Mouse (Mus musculus): ENCODE data around the gene Olfr766-ps1. TPM values are rescaled to one million over a fixed set of nuclear protein-coding genes. Genes with fewer than 3 reads are reported as not detected.
"Not testable (repeated sequence)": the region's sequence is repeated elsewhere in the genome, so short reads cannot be mapped to it uniquely, and the experiment has no call there.

Gene Olfr766-ps1
- total RNA-seq (2021) = not detected

DNA sequence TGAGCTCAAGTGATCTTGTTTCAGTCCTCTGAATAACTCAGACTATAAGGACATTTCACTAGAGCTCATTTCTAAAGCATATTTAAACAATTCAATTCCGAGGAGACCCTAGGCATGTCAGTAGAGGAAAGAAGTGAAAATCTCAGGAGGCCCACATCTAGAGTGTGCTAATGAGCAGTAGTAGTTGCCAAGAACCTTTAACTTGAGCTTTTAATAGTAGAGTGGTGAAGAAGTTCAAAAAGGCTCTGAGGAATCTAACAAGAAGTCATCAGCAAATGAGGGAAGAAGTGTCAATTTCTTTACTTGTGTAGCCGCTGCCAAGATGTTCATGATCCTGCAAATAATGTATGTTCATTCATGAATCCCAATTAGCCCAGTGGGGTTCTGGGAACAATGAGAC lies at the start of gene Olfr766-ps1:
TSS of gene Olfr766-ps1 (minus strand) at position 101 of the 400 bp plus-strand sequence.
- no peak for DNase-seq (ENCODE audit: extremely low spot score in 1 of 2, low spot score in 1 of 2)

GRCm38 (mm10) chr10:129117761-129118160 lies 49.0 kb upstream of the Olfr766-ps1 start, which contains the start of gene Olfr769:
Gene Olfr769 (minus strand): TSS chr10:129117861.
- DNase-seq (ENCODE audit: extremely low spot score in 1 of 2, low spot score in 1 of 2) = no peak

- no peak for DNase-seq (ENCODE audit: extremely low spot score in 1 of 2, low spot score in 1 of 2)
Measured at GRCm38 (mm10) chr10:129115146-129115545, 46.4 kb upstream of the Olfr766-ps1 start.

GRCm38 (mm10) chr10:129101231-129101630 lies 32.5 kb upstream of the Olfr766-ps1 start:
- DNase-seq (ENCODE audit: extremely low spot score in 1 of 2, low spot score in 1 of 2) = no peak

DNA sequence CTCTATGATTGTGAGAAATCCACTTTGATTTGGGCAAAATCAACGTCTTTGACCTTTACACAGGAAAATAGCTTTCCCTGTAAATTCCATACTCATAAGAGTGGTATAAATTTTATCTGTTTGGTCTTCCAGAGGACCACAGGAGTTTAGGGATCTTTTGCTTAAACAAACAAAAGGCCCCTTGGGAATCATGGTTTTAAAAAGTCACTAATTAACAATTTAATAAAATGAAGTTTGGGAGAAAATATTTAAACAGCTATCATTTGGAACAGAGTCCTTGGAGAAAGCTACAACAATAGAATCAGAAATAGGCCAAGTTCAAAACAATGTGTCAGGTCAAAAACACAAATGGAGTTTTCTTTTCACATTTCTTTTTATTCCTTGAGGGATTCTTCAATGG lies 30.5 kb upstream of the Olfr766-ps1 start, which contains the start of gene Olfr768:
TSS of gene Olfr768 (minus strand) at position 101 of the 400 bp plus-strand sequence.
- DNase-seq (ENCODE audit: extremely low spot score in 1 of 2, low spot score in 1 of 2) = no peak

DNA sequence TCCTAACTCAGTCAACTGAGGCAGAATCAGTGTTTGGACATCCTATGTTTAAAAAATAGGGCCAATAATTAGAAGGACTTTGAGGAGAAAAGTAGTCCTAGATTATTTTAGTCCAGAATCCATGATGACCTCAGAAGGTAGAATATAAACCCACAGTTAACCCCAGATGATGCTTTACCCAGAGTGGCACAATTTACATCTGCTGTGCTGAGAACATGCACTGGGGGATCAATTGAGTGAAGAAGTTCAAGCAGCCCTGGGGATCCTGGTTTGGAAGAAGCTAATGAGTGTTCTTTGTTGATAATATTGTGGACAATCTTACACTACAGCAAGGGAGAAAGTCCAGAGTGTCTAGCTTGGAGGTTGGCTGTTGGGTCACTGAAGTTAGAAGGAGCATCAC lies 14.0 kb upstream of the Olfr766-ps1 start, which contains the start of gene Olfr767:
TSS of gene Olfr767 (minus strand) at position 101 of the 400 bp plus-strand sequence.
- not testable (repeated sequence) for DNase-seq (ENCODE audit: extremely low spot score in 1 of 2, low spot score in 1 of 2)

GRCm38 (mm10) chr10:129049898-129050297 lies 18.9 kb downstream of the Olfr766-ps1 start, which contains the start of gene Olfr765:
Gene Olfr765 (minus strand): TSS chr10:129049998.
- DNase-seq (ENCODE audit: extremely low spot score in 1 of 2, low spot score in 1 of 2) = not testable (repeated sequence)

GRCm38 (mm10) chr10:129039796-129040195 lies 29.0 kb downstream of the Olfr766-ps1 start, which contains the start of gene Olfr764-ps1:
Gene Olfr764-ps1 (minus strand): TSS chr10:129039896.
- DNase-seq (ENCODE audit: extremely low spot score in 1 of 2, low spot score in 1 of 2) = no peak

DNA sequence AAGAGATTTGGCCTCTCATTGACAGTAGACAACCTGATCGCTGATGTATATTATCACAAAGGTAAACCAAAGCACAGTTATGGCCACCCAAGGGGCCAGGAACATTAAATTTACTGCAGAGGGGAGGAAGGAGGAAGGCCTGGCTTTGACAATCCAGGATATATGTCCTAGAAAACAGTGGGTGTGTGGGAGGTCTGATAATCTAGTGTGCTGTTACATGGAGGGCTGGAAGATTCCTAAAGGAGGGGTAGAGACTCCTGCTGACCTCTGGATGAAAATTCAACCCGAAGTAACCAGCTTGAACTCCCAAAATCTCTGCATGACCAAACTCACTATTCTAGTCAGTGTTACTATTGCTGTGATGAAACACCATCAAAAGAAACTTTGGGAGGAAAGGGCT lies 40.4 kb downstream of the Olfr766-ps1 start:
- DNase-seq (ENCODE audit: extremely low spot score in 1 of 2, low spot score in 1 of 2) = no peak

- peak; percentile 22 to 66 for DNase-seq (ENCODE audit: extremely low spot score in 1 of 2, low spot score in 1 of 2)
Measured at GRCm38 (mm10) chr10:129026018-129026662, 42.6 kb downstream of the Olfr766-ps1 start.

DNA sequence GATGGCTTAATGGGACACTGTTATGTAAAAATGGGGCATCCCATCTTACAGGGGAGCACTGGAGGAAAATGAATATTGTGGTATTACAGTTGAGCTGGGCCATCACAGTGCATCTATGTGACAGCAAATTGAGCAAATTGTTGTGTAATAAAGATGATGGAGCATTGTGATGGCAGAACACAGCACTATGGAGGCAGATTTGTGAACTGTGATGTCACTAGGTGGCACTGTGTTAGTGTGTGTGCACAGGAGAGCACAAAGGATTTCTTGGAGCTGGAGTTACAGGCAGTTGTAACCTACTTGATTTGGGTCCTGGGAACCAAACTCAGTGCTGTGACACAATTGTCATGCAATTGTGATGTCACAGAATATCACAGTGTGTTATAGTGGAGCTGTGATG lies 45.5 kb downstream of the Olfr766-ps1 start:
- DNase-seq (ENCODE audit: extremely low spot score in 1 of 2, low spot score in 1 of 2) = no peak

DNA sequence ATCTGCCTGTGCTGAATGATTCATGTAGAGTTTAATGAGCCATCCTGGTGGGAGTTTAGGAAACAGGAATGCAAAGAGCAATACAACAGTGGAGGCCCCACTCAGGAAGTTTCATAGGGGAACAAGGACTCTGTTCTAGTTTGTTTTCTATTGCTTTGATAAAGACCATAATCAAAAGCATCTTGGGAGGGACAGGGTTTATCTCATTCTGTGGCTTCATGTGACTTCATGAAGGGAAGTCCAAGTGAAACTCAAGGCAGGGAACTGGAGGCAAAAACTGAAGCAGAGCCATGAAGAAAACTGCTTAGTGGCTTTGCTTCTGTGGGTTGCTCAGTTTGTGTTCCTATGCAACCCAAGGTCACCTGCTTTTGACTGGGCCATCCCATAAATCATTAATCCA lies 54.3 kb downstream of the Olfr766-ps1 start:
- no peak for DNase-seq (ENCODE audit: extremely low spot score in 1 of 2, low spot score in 1 of 2)

Other genes with a start within 250 kb of the Olfr766-ps1 start
- gene Ormdl2, start 247.3 kb downstream of the Olfr766-ps1 start, total RNA-seq (2021) = 1 to 10 TPM; 7.9 to 8.8 TPM
- gene Gdf11, start 177.3 kb downstream of the Olfr766-ps1 start, total RNA-seq (2021) = 10 to 100 TPM; 20.9 to 21.4 TPM
- 10 to 100 TPM; 76.6 to 84.7 TPM for gene Cd63, start 168.0 kb downstream of the Olfr766-ps1 start, total RNA-seq (2021)
- 1 to 10 TPM; 5.8 to 6.6 TPM for gene Rdh5, start 146.1 kb downstream of the Olfr766-ps1 start, total RNA-seq (2021)
- gene Bloc1s1, start 144.9 kb downstream of the Olfr766-ps1 start, total RNA-seq (2021) = 100 to 1,000 TPM in 1 of 2 experiments, 10 to 100 TPM in 1; 86.8 to 102 TPM
- 10 to 100 TPM; 25.6 to 30.7 TPM for gene Itga7, start 135.2 kb downstream of the Olfr766-ps1 start, total RNA-seq (2021)
- not detected for gene Mettl7b, start 108.0 kb downstream of the Olfr766-ps1 start, total RNA-seq (2021)
- not detected for gene Olfr9, start 79.5 kb downstream of the Olfr766-ps1 start, total RNA-seq (2021)
- gene Olfr763, start 58.2 kb downstream of the Olfr766-ps1 start, total RNA-seq (2021) = not detected
- gene Olfr764-ps1, start 29.1 kb downstream of the Olfr766-ps1 start, total RNA-seq (2021) = not detected
- gene Olfr765, start 19.0 kb downstream of the Olfr766-ps1 start, total RNA-seq (2021) = not detected
- gene Olfr767, start 13.9 kb upstream of the Olfr766-ps1 start, total RNA-seq (2021) = not detected
- gene Olfr768, start 30.4 kb upstream of the Olfr766-ps1 start, total RNA-seq (2021) = not detected
- not detected for gene Olfr769, start 48.9 kb upstream of the Olfr766-ps1 start, total RNA-seq (2021)
- gene Olfr770, start 70.0 kb upstream of the Olfr766-ps1 start, total RNA-seq (2021) = not detected
- gene Olfr771, start 95.8 kb upstream of the Olfr766-ps1 start, total RNA-seq (2021) = not detected
- not detected for gene Olfr772, start 108.9 kb upstream of the Olfr766-ps1 start, total RNA-seq (2021)
- gene Olfr773, start 118.4 kb upstream of the Olfr766-ps1 start, total RNA-seq (2021) = not detected
- not detected for gene Olfr774, start 167.2 kb upstream of the Olfr766-ps1 start, total RNA-seq (2021)
- not detected for gene Olfr775, start 179.4 kb upstream of the Olfr766-ps1 start, total RNA-seq (2021)
- not detected for gene Olfr776, start 190.2 kb upstream of the Olfr766-ps1 start, total RNA-seq (2021)
- gene Olfr777, start 202.5 kb upstream of the Olfr766-ps1 start, total RNA-seq (2021) = not detected
- not detected for gene Olfr780, start 249.1 kb upstream of the Olfr766-ps1 start, total RNA-seq (2021)